Mouse (Mus musculus): ENCODE data around the gene Esam. TPM values are rescaled to one million over a fixed set of nuclear protein-coding genes. Genes with fewer than 3 reads are reported as not detected.

Esam gene
- polyA plus RNA-seq, 1 experiment from 2014 or later = 15.6 TPM

GRCm38 (mm10) chr9:37567019-37567418 is 39.1 kb downstream of the Esam start:
- Histone ChIP-seq H3K27ac (peak overlapping the region; percentile 40), H3K36me3 (no peaks in the 10 kb centered on the region), H3K9me3 (replicated peaks) (no peaks in the 10 kb centered on the region), H3K4me1 (replicated peaks) (peaks cover 80% of the 10 kb centered on the region), H3K4me2 (no peak overlapping the region), H3K4me3 (replicated peaks) (no peak overlapping the region), H3K27me3 (no peaks in the 10 kb centered on the region), H3K9ac (no peak overlapping the region)
- ATAC-seq (ENCODE audit: low read depth) (peak; percentile 55), DNase-seq (no peak)
- WGBS (ENCODE audit: insufficient replicate concordance) = 20% methylated on average over 2 of the region's 2 CpGs

GRCm38 (mm10) chr9:37567454-37567853 is 39.6 kb downstream of the Esam start:
- ATAC-seq (ENCODE audit: low read depth) (peak; percentile 74), DNase-seq (peak; percentile 13)
- H3K4me2 ChIP-seq = peak overlapping the region; percentile 50
- H3K4me1 ChIP-seq (replicated peaks) = peaks cover 85% of the 10 kb centered on the region
- no peaks in the 10 kb centered on the region for H3K36me3 ChIP-seq
- H3K9ac ChIP-seq = peak overlapping the region; percentile 37; the same call in 1 of the 2 replicates
- H3K9me3 ChIP-seq (replicated peaks) = no peaks in the 10 kb centered on the region
- H3K4me3 ChIP-seq (replicated peaks) = peak overlapping the region; percentile 16
- WGBS (ENCODE audit: insufficient replicate concordance) = 20% methylated on average over 5 of the region's 5 CpGs
- peak overlapping the region; percentile 32 for H3K27ac ChIP-seq
- no peaks in the 10 kb centered on the region for H3K27me3 ChIP-seq

DNA sequence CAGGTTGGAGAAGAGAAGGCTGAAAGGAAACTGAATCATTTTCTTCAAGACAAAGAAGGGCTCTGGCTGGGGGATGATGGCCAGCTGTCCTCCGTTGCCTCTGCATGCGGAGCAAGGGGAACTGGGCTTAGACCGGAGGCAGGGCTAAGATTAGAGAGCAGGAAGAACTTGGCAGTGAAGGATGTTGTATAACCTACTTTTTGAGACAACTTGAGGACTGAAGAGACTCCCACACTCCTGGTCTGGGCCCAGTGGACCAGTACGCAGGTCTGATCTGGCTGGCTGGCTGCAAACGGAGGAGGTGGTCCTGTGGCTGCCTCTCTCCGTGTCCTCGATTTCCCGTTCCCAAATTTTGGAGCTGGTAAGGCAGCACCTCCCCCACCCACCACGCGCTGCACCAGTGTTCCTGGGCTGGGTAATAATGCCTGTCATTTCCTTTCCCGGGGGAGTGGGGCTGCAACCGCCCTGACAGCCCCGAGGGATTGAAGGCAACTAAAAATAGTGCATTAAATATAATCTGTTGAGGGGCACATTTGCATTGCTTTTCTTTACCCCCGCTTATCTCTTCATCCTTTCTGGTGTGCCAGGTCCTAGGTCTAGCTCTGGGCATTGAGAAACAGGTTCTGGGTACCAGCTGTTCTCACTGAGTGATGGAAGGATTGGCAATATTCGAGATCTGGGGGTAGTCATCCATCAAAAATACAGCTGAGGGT is 40.2 kb downstream of the Esam start:
- DNase-seq = no peak
- Histone ChIP-seq H3K4me2 (peak overlapping the region; percentile 50), H3K36me3 (no peaks in the 10 kb centered on the region), H3K27ac (peak overlapping the region; percentile 32), H3K4me3 (replicated peaks) (peak overlapping the region; percentile 16), H3K9me3 (replicated peaks) (no peaks in the 10 kb centered on the region), H3K27me3 (no peaks in the 10 kb centered on the region), H3K4me1 (replicated peaks) (peaks cover 91% of the 10 kb centered on the region), H3K9ac (peak overlapping the region; percentile 37)
- ATAC-seq (ENCODE audit: low read depth) = peak; percentile 25; the same call in 1 of the 2 replicates
- 9% methylated on average over 15 of the region's 15 CpGs for WGBS (ENCODE audit: insufficient replicate concordance)

DNA sequence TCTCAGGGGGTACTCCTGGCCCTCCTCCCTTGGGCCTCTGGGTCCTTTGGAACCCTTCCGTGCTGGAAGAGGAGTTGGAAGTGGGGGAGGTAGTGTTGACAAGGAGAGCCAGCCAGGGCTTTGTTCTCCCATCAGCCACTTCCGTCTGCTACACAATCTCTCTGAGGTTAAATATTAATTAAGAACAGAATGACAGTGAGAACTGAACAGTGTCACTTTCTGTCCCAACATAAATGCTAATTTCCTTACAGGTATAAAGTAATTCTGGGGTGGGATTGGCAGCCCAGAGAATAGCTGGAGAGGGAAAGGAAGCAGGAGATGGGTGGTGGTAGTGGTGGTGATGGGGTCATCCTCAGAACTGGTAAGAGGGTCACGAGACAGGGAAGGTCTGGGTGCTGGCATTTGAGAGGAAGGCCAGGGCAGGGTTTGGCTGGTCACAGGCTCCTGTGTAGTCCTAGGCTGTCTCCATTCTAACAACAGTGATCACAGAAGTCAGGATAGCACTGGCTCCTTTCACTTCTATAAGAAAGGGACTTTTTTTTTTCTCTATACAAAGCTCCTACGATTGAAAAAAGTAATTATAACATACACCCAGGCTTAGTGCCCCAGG is 40.8 kb downstream of the Esam start:
- H3K4me2 ChIP-seq = peak overlapping the region; percentile 50
- ATAC-seq (ENCODE audit: low read depth) = no peak
- 40% methylated on average over 4 of the region's 4 CpGs for WGBS (ENCODE audit: insufficient replicate concordance)
- peak overlapping the region; percentile 25; the same call in 1 of the 2 replicates for H3K27ac ChIP-seq
- H3K4me1 ChIP-seq (replicated peaks) = peaks cover 92% of the 10 kb centered on the region
- no peak overlapping the region for H3K4me3 ChIP-seq (replicated peaks)
- H3K9me3 ChIP-seq (replicated peaks) = no peaks in the 10 kb centered on the region
- DNase-seq = no peak
- H3K9ac ChIP-seq = no peak overlapping the region
- no peaks in the 10 kb centered on the region for H3K27me3 ChIP-seq
- H3K36me3 ChIP-seq = no peaks in the 10 kb centered on the region

DNA sequence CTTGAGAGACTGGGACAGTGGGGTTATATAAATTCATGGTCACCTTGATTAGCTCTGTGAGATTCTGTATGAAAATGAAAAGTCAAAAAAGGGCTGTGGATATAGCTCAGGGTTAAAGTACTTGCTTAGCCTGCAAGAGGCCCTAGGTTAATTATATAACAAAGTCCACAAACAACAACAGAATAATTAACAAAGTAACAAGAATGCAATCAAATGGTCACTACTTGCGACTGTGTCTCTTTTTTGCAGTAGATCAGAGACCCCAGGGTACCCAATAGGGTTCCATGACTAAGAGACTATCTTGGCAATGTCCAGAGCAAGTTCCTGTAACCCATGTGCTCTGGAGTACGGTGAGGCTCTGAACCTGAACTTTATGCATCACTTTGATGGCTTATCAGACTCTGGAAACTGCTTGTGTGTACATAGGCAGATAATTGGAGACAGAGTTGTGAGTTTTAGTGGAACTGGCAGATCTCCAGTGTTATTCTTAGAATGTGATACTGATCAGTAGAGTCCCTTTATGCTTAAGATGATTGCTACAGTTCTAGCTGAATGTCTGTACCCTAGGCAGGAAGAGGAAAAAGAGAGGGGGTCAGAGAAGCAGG is 41.5 kb downstream of the Esam start:
- H3K36me3 ChIP-seq = no peaks in the 10 kb centered on the region
- 27% methylated on average over 2 of the region's 2 CpGs for WGBS (ENCODE audit: insufficient replicate concordance)
- peak; percentile 52 for ATAC-seq (ENCODE audit: low read depth)
- no peaks in the 10 kb centered on the region for H3K27me3 ChIP-seq
- no peak for DNase-seq
- H3K27ac ChIP-seq = no peak overlapping the region
- no peak overlapping the region for H3K9ac ChIP-seq
- H3K4me3 ChIP-seq (replicated peaks) = no peak overlapping the region
- H3K4me1 ChIP-seq (replicated peaks) = peaks cover 86% of the 10 kb centered on the region
- no peak overlapping the region for H3K4me2 ChIP-seq
- H3K9me3 ChIP-seq (replicated peaks) = no peaks in the 10 kb centered on the region

DNA sequence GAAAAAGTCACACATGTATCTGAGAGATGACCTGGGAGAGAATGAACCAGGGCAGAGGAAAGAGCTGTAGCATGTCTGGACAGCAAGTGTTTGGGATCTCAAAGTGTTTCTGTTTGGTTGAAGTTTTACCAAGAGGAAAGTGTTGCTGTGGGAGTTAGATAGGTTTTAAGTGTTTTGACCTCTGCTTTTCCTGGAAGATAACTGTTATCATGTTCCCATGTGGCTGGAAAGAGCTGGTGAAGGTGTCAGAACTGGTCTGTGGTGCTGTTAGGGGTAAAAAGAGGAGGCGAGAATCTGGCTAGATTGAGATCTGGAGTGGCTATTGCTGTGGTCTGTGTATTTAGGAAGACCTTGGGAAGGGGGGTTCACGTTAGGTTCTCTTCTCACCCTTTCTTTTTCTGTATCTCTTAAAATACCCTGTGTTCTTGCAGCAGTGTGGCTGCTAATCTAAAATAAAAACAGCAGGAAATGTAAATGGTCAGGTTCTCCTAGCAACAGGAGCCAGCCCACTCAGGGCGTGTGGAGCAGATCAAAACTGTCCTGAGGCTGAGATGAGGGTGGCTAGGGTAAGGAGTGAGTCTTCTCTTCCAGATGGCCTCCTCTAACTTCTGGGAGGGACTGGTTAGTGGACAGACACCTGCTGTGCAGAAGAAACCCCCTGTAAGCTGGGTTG is 44.5 kb downstream of the Esam start:
- DNase-seq (no peak), ATAC-seq (ENCODE audit: low read depth) (peak; percentile 20; the same call in 1 of the 2 replicates)
- H3K4me3 ChIP-seq (replicated peaks) = no peak overlapping the region
- H3K36me3 ChIP-seq = no peaks in the 10 kb centered on the region
- H3K27me3 ChIP-seq = no peaks in the 10 kb centered on the region
- peak overlapping the region; percentile 44; the same call in 1 of the 2 replicates for H3K27ac ChIP-seq
- H3K4me1 ChIP-seq (replicated peaks) = peaks cover 68% of the 10 kb centered on the region
- H3K9ac ChIP-seq = 0 out of 2 replicates have a peak overlapping the region, but pooled peaks have one; percentile 19
- H3K9me3 ChIP-seq (replicated peaks) = no peaks in the 10 kb centered on the region
- WGBS (ENCODE audit: insufficient replicate concordance) = 7% methylated on average over 3 of the region's 3 CpGs
- H3K4me2 ChIP-seq = no peak overlapping the region

- WGBS (ENCODE audit: insufficient replicate concordance) = 28% methylated on average over 14 of the region's 14 CpGs
- no peaks in the 10 kb centered on the region for H3K9me3 ChIP-seq (replicated peaks)
- DNase-seq (no peak), ATAC-seq (ENCODE audit: low read depth) (peak; percentile 34; the same call in 1 of the 2 replicates)
- H3K27ac ChIP-seq = no peak overlapping the region; the same call in 1 of the 2 replicates
- no peaks in the 10 kb centered on the region for H3K36me3 ChIP-seq
- no peak overlapping the region for H3K9ac ChIP-seq
- H3K4me1 ChIP-seq (replicated peaks) = peaks cover 27% of the 10 kb centered on the region
- no peak overlapping the region for H3K4me3 ChIP-seq (replicated peaks)
- H3K27me3 ChIP-seq = no peaks in the 10 kb centered on the region
- peak overlapping the region; percentile 19 for H3K4me2 ChIP-seq
Observed at GRCm38 (mm10) chr9:37576436-37576930, 48.6 kb downstream of the Esam start.

DNA sequence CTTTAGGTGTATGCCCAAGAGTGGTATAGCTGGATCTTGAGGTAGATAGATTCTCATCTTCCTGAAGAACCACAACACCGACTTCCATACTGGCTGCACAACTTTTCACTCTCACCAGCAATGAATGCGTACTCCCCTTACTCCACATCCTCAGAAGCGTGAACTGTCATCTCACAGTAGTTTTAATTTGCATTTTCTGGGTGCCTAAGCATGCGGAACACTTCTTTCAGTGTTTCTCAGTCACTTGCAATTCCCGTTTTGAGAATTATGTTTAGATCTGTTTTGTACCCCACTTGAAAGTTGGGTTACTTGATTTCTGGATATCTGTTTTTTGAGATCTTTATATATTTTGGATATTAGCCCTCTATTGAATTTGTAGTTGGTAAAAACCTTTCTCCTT is 55.7 kb downstream of the Esam start:
- H3K27me3 ChIP-seq = no peaks in the 10 kb centered on the region
- no peak overlapping the region for H3K27ac ChIP-seq
- 71% methylated on average over 5 of the region's 5 CpGs for WGBS (ENCODE audit: insufficient replicate concordance)

GRCm38 (mm10) chr9:37586718-37587117 is 58.8 kb downstream of the Esam start:
- no peaks in the 10 kb centered on the region for H3K36me3 ChIP-seq
- H3K27ac ChIP-seq = no peak overlapping the region
- no peak overlapping the region for H3K4me3 ChIP-seq (replicated peaks)
- H3K9me3 ChIP-seq (replicated peaks) = peaks cover 2% of the 10 kb centered on the region; the same call in 1 of the 2 replicates
- no peak overlapping the region for H3K9ac ChIP-seq
- no peak overlapping the region for H3K4me2 ChIP-seq
- no peaks in the 10 kb centered on the region for H3K4me1 ChIP-seq (replicated peaks)
- no peak for DNase-seq
- WGBS (ENCODE audit: insufficient replicate concordance) = 67% methylated on average over 4 of the region's 4 CpGs
- H3K27me3 ChIP-seq = no peaks in the 10 kb centered on the region
- ATAC-seq (ENCODE audit: low read depth) = no peak

More for the DNA sequence above, 55.7 kb downstream of the Esam start:
- no peaks in the 10 kb centered on the region for H3K36me3 ChIP-seq
- H3K9me3 ChIP-seq (replicated peaks) = no peaks in the 10 kb centered on the region
- no peak overlapping the region for H3K9ac ChIP-seq
- ATAC-seq (ENCODE audit: low read depth) (no peak), DNase-seq (no peak)
- H3K4me1 ChIP-seq (replicated peaks) = no peaks in the 10 kb centered on the region
- H3K4me3 ChIP-seq (replicated peaks) = no peak overlapping the region
- H3K4me2 ChIP-seq = no peak overlapping the region

Measured in liver, embryonic 13.5 days (tissue).